Mouse (Mus musculus) bone marrow, adult 2 months (tissue): ENCODE results near the gene Lmntd1.

Experiments
- CTCF ChIP-seq: fragments of 200-500 bp; IDR thresholded peaks from 2 replicates; pipeline ENCODE4 v1.5.1; 2011; ENCODE audit warnings: low read length, control low read depth; ENCODE audit not compliant: control insufficient read depth, insufficient read depth
- POLR2A ChIP-seq: fragments of 200-500 bp; IDR thresholded peaks from 2 replicates; pipeline ENCODE4 v1.6.1; 2011; ENCODE audit warnings: low read depth, mild to moderate bottlenecking, control low read depth, low read length, borderline replicate concordance; ENCODE audit not compliant: control insufficient read depth

- TF ChIP-seq POLR2A (no peak), CTCF (no peak)
Observed at GRCm38 (mm10) chr6:145366488-145366887, 247.6 kb downstream of the Lmntd1 start.
